Mouse (Mus musculus): ENCODE data around the gene Acr. TPM values are rescaled to one million over a fixed set of nuclear protein-coding genes. Genes with fewer than 3 reads are reported as not detected.

The Acr gene
- polyA plus RNA-seq, 1 experiment from 2014 or later = not detected

GRCm38 (mm10) chr15:89530336-89530735 is 37.8 kb upstream of the Acr start:
- Histone ChIP-seq H3K9ac (replicated peaks; ENCODE audit: low read depth) (no peak overlapping the region), H3K27ac (ENCODE audit: low read length) (no peak overlapping the region), H3K4me1 (ENCODE audit: insufficient read depth, low read depth, low read length) (no peaks in the 10 kb centered on the region), H3K36me3 (ENCODE audit: insufficient read depth, low read length) (no peaks in the 10 kb centered on the region), H3K9me3 (ENCODE audit: low read length) (no peaks in the 10 kb centered on the region), H3K4me2 (replicated peaks; ENCODE audit: low read depth, low read length) (no peak overlapping the region), H3K27me3 (replicated peaks; ENCODE audit: insufficient read depth, low read length) (no peaks in the 10 kb centered on the region), H3K4me3 (ENCODE audit: low read depth, low read length) (no peak overlapping the region)
- TF ChIP-seq CTCF (IDR thresholded peaks at IDR 0.05) (peak; percentile 93), EP300 (IDR thresholded peaks at IDR 0.05) (no peak)
- peak; percentile 30 for DNase-seq (ENCODE audit: low spot score)
- 15% methylated on average over 4 of the region's 4 CpGs for WGBS
- no peak for ATAC-seq

DNA sequence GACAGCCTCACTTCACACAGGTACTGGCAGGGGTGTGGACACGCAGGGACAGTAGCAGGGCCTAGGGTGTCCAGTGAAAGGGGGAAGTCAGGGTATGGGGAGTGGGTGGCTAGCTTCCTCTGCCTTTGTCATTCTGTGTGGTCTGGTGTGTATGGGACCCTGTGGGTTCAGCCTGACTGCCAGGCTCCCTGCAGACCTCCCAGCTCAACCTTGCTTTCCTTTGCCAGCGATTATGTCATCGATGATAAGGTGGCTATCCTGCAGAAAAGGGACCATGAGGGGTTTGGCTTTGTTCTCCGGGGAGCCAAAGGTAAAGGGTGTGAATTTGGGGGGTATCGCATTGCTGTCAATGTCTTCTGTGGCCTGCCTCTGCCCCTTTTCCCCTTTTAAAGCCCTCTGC is 36.7 kb upstream of the Acr start:
- H3K9ac ChIP-seq (replicated peaks; ENCODE audit: low read depth) = no peak overlapping the region
- 91% methylated on average over 5 of the region's 5 CpGs for WGBS
- ATAC-seq (no peak), DNase-seq (ENCODE audit: low spot score) (no peak)
- H3K4me3 ChIP-seq (ENCODE audit: low read depth, low read length) = no peak overlapping the region
- H3K9me3 ChIP-seq (ENCODE audit: low read length) = no peaks in the 10 kb centered on the region
- no peaks in the 10 kb centered on the region for H3K27me3 ChIP-seq (replicated peaks; ENCODE audit: insufficient read depth, low read length)
- no peaks in the 10 kb centered on the region for H3K36me3 ChIP-seq (ENCODE audit: insufficient read depth, low read length)
- no peak overlapping the region for H3K4me2 ChIP-seq (replicated peaks; ENCODE audit: low read depth, low read length)
- H3K27ac ChIP-seq (ENCODE audit: low read length) = no peak overlapping the region
- TF ChIP-seq EP300 (IDR thresholded peaks at IDR 0.05) (no peak), CTCF (IDR thresholded peaks at IDR 0.05) (no peak)
- H3K4me1 ChIP-seq (ENCODE audit: insufficient read depth, low read depth, low read length) = no peaks in the 10 kb centered on the region

GRCm38 (mm10) chr15:89532026-89532923 is 35.9 kb upstream of the Acr start:
- H3K9me3 ChIP-seq (ENCODE audit: low read length) = no peaks in the 10 kb centered on the region
- no peak for DNase-seq (ENCODE audit: low spot score)
- TF ChIP-seq EP300 (IDR thresholded peaks at IDR 0.05) = no peak
- TF ChIP-seq CTCF (IDR thresholded peaks at IDR 0.05) = no peak
- H3K4me3 ChIP-seq (ENCODE audit: low read depth, low read length) = no peak overlapping the region
- H3K27ac ChIP-seq (ENCODE audit: low read length) = no peak overlapping the region
- H3K9ac ChIP-seq (replicated peaks; ENCODE audit: low read depth) = no peak overlapping the region
- ATAC-seq = no peak
- no peaks in the 10 kb centered on the region for H3K27me3 ChIP-seq (replicated peaks; ENCODE audit: insufficient read depth, low read length)
- WGBS = 39% methylated on average over 28 of the region's 29 CpGs
- no peaks in the 10 kb centered on the region for H3K36me3 ChIP-seq (ENCODE audit: insufficient read depth, low read length)
- no peaks in the 10 kb centered on the region for H3K4me1 ChIP-seq (ENCODE audit: insufficient read depth, low read depth, low read length)
- H3K4me2 ChIP-seq (replicated peaks; ENCODE audit: low read depth, low read length) = no peak overlapping the region

GRCm38 (mm10) chr15:89532924-89533842 is 34.9 kb upstream of the Acr start:
- WGBS = 82% methylated on average over 23 of the region's 23 CpGs
- no peak overlapping the region for H3K9ac ChIP-seq (replicated peaks; ENCODE audit: low read depth)
- no peaks in the 10 kb centered on the region for H3K9me3 ChIP-seq (ENCODE audit: low read length)
- DNase-seq (ENCODE audit: low spot score) (no peak), ATAC-seq (no peak)
- no peaks in the 10 kb centered on the region for H3K27me3 ChIP-seq (replicated peaks; ENCODE audit: insufficient read depth, low read length)
- H3K4me2 ChIP-seq (replicated peaks; ENCODE audit: low read depth, low read length) = no peak overlapping the region
- H3K4me3 ChIP-seq (ENCODE audit: low read depth, low read length) = no peak overlapping the region
- no peaks in the 10 kb centered on the region for H3K4me1 ChIP-seq (ENCODE audit: insufficient read depth, low read depth, low read length)
- no peaks in the 10 kb centered on the region for H3K36me3 ChIP-seq (ENCODE audit: insufficient read depth, low read length)
- TF ChIP-seq EP300 (IDR thresholded peaks at IDR 0.05) = no peak
- TF ChIP-seq CTCF (IDR thresholded peaks at IDR 0.05) = no peak
- no peak overlapping the region for H3K27ac ChIP-seq (ENCODE audit: low read length)

GRCm38 (mm10) chr15:89533843-89534207 is 34.3 kb upstream of the Acr start:
- H3K27me3 ChIP-seq (replicated peaks; ENCODE audit: insufficient read depth, low read length) = no peaks in the 10 kb centered on the region
- WGBS = 89% methylated on average over 10 of the region's 10 CpGs
- H3K4me1 ChIP-seq (ENCODE audit: insufficient read depth, low read depth, low read length) = no peaks in the 10 kb centered on the region
- no peak for TF ChIP-seq CTCF (IDR thresholded peaks at IDR 0.05)
- no peak for TF ChIP-seq EP300 (IDR thresholded peaks at IDR 0.05)
- DNase-seq (ENCODE audit: low spot score) (no peak), ATAC-seq (no peak)
- no peak overlapping the region for H3K9ac ChIP-seq (replicated peaks; ENCODE audit: low read depth)
- no peaks in the 10 kb centered on the region for H3K36me3 ChIP-seq (ENCODE audit: insufficient read depth, low read length)
- H3K27ac ChIP-seq (ENCODE audit: low read length) = no peak overlapping the region
- H3K9me3 ChIP-seq (ENCODE audit: low read length) = no peaks in the 10 kb centered on the region
- H3K4me2 ChIP-seq (replicated peaks; ENCODE audit: low read depth, low read length) = no peak overlapping the region
- H3K4me3 ChIP-seq (ENCODE audit: low read depth, low read length) = no peak overlapping the region

DNA sequence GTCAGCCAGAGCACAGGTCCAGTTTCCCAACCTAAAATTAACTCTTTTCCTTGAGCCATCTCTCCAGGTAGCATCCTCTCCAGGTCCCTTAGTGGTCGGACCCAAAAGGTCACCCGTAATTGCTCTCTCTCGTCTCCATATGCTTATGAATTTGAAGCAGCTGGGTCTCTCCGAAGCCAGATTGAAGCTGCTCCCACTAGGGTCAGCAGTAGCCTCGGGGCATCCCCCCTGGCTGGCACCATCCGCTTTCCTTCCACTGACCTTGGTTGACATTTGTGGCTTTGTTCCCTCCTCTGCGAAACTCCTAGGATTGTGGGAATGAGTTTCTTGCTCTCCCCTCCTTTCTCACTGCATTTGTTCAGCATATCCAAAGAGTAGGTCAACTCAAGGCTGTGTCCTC is 24.0 kb upstream of the Acr start:
- Histone ChIP-seq H3K4me3 (ENCODE audit: low read depth, low read length) (no peak overlapping the region), H3K9me3 (ENCODE audit: low read length) (no peaks in the 10 kb centered on the region), H3K4me1 (ENCODE audit: insufficient read depth, low read depth, low read length) (no peaks in the 10 kb centered on the region), H3K4me2 (replicated peaks; ENCODE audit: low read depth, low read length) (no peak overlapping the region), H3K36me3 (ENCODE audit: insufficient read depth, low read length) (0 out of 2 replicates have a peak, but pooled peaks cover under 1% of the 10 kb centered on the region), H3K27ac (ENCODE audit: low read length) (no peak overlapping the region), H3K9ac (replicated peaks; ENCODE audit: low read depth) (no peak overlapping the region), H3K27me3 (replicated peaks; ENCODE audit: insufficient read depth, low read length) (no peaks in the 10 kb centered on the region)
- TF ChIP-seq CTCF (IDR thresholded peaks at IDR 0.05) (no peak), EP300 (IDR thresholded peaks at IDR 0.05) (no peak)
- WGBS = 88% methylated on average over 7 of the region's 7 CpGs
- DNase-seq (ENCODE audit: low spot score) = no peak
- ATAC-seq = no peak

All from lung, postnatal 0 days (tissue).